Mouse (Mus musculus): ENCODE data around the gene Zic1. TPM values are rescaled to one million over a fixed set of nuclear protein-coding genes. Genes with fewer than 3 reads are reported as not detected.
A peak's percentile ranks its signal among the peaks of the same experiment; 100 is the strongest.

Zic1 gene
- polyA plus RNA-seq (2015; fragmentation: Nextera tagmentation; extraction: Ambion mirVana), result not detected in 2 replicates

DNA sequence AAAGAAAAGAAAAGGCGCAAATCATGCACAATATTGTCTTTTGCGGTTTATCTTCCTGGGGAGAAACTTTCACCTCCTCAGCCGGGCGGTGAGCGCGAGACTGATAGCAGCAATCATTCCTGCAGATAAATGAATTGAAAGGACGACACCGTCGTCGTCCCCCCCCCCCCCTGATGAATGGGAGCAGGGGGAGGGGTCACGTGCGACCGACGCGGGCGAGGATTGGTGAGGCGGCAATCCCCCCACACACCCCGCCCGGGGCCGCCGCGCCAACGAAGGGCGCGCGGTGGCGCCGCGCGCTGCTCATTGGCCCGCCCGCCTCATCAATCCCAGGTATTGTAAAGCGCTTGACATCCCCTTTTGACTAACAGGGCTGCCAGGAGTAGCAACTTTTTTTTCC is at the start of gene Zic1:
Gene Zic1, minus strand, starts transcription at position 147 of the 400 bp plus-strand sequence.
- H3K9ac ChIP-seq (replicated peaks; ENCODE audit: low read length), result no peak within 1 kb of the TSS
- H3K36me3 ChIP-seq (ENCODE audit: insufficient read depth, low read length), result no peaks in the 10 kb centered on the region
- H3K27me3 ChIP-seq (ENCODE audit: insufficient read depth, low read length), result peaks cover 98% of the 10 kb centered on the region
- peaks cover 11% of the 10 kb centered on the region; the same call in 1 of the 2 replicates for H3K4me1 ChIP-seq (ENCODE audit: insufficient read depth, low read length)
- H3K4me2 ChIP-seq (replicated peaks; ENCODE audit: low read depth, low read length), result peak within 1 kb of the TSS; percentile 34
- H3K9me3 ChIP-seq (ENCODE audit: low read length), result no peaks in the 10 kb centered on the region
- H3K27ac ChIP-seq (ENCODE audit: low read length), result no peak within 1 kb of the TSS
- ATAC-seq (ENCODE audit: low FRiP score, low TSS enrichment), result no peak
- WGBS, result under 1% methylated on average over 30 of the region's 33 CpGs
- peak within 1 kb of the TSS; percentile 34 for H3K4me3 ChIP-seq (ENCODE audit: low read length)

DNA sequence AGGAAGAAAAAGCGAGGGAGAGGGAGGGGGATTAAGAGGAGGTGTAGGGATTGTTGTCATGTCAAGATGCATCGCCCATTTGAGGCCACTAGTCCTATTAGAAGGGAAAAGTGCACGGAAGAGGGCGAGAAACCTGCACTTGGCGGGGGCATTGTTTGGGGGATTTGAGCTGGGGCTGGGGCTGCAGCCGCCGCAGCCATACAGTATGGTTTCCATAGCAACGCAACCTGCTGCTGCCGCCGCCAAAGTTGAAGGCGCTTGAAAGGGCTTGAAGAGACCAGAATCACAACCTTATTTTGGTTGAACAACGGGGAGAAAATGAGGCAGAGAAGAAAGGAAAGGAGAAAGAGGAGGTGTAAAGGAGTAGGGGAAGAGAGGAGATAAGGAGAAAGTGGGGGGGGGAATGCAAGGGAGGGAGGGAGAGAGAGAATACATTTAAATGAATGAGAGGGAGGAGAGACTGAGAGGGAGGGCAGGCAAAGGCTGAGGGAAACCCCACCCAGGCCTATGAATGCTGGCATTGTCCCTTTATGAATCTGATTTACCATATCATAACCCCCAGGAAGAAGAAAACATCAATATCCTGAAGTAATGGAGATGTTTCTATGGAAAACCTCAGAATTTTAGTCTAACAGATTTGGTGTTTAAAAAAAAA is 48.5 kb upstream of the Zic1 start:
- peaks cover 80% of the 10 kb centered on the region for H3K27me3 ChIP-seq (ENCODE audit: insufficient read depth, low read length)

DNA sequence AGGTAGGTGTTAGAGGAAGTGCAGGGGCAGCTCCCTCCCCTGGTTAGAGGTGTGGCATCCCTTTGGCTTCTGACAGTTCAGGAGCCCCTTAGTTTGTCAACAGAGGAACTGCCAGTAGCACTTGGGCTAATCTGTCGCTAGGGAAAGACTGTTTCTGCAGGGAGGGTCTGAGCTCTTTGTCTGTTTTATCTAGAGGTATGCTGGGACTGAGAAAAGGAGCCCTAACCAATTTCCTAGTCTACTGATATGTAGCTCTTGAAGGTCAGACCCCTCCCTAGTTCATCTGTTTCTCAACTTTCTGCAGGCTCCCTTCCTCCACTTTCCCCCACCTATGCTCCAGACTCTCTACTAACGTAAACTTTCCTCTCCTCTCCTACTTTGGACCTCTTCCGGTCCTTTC is 44.2 kb upstream of the Zic1 start:
- WGBS, result 0% methylated on average over 3 of the region's 3 CpGs

More for the DNA sequence above, 48.5 kb upstream of the Zic1 start:
- Histone ChIP-seq H3K4me2 (replicated peaks; ENCODE audit: low read depth, low read length) (no peak overlapping the region), H3K9ac (replicated peaks; ENCODE audit: low read length) (no peak overlapping the region), H3K36me3 (ENCODE audit: insufficient read depth, low read length) (no peaks in the 10 kb centered on the region), H3K9me3 (ENCODE audit: low read length) (0 out of 2 replicates have a peak, but pooled peaks cover 3% of the 10 kb centered on the region), H3K27ac (ENCODE audit: low read length) (no peak overlapping the region), H3K4me3 (ENCODE audit: low read length) (no peak overlapping the region), H3K4me1 (ENCODE audit: insufficient read depth, low read length) (no peaks in the 10 kb centered on the region)
- WGBS, result 2% methylated on average over 12 of the region's 12 CpGs
- no peak for ATAC-seq (ENCODE audit: low FRiP score, low TSS enrichment)

DNA sequence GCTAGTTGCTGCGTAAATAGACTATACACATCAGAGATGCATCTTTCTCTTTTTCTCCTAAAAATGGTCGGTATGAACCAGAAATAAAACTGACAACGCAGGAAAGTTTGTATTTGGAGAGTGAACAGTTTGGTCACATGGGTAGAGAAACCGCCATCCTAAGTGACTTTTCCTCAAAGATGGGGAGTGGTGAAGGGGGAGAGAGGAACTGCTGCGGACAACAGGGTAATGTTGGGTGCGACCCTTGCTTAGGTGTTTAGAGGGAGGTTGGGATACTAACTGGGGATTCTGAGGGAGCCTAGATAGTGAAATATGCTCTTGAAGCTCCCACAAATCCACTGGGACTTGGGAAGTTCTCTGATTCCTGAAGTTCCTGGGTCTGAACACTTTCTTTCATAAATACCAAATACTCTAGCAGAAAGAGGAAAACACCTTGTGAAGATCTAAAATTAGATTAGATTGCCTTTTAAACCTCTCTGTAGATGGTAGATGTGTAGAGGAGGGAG is 40.7 kb upstream of the Zic1 start:
- Histone ChIP-seq H3K27me3 (ENCODE audit: insufficient read depth, low read length) (peaks cover 88% of the 10 kb centered on the region), H3K9ac (replicated peaks; ENCODE audit: low read length) (no peak overlapping the region), H3K4me1 (ENCODE audit: insufficient read depth, low read length) (no peaks in the 10 kb centered on the region), H3K4me3 (ENCODE audit: low read length) (no peak overlapping the region), H3K9me3 (ENCODE audit: low read length) (no peaks in the 10 kb centered on the region), H3K36me3 (ENCODE audit: insufficient read depth, low read length) (no peaks in the 10 kb centered on the region), H3K4me2 (replicated peaks; ENCODE audit: low read depth, low read length) (no peak overlapping the region), H3K27ac (ENCODE audit: low read length) (no peak overlapping the region)
- ATAC-seq (ENCODE audit: low FRiP score, low TSS enrichment), result no peak
- WGBS, result 1% methylated on average over 6 of the region's 6 CpGs

More for the DNA sequence above, 44.2 kb upstream of the Zic1 start:
- Histone ChIP-seq H3K27me3 (ENCODE audit: insufficient read depth, low read length) (peaks cover 74% of the 10 kb centered on the region), H3K4me2 (replicated peaks; ENCODE audit: low read depth, low read length) (no peak overlapping the region), H3K4me3 (ENCODE audit: low read length) (no peak overlapping the region), H3K36me3 (ENCODE audit: insufficient read depth, low read length) (no peaks in the 10 kb centered on the region), H3K9ac (replicated peaks; ENCODE audit: low read length) (no peak overlapping the region), H3K27ac (ENCODE audit: low read length) (no peak overlapping the region), H3K9me3 (ENCODE audit: low read length) (0 out of 2 replicates have a peak, but pooled peaks cover 3% of the 10 kb centered on the region), H3K4me1 (ENCODE audit: insufficient read depth, low read length) (no peaks in the 10 kb centered on the region)
- ATAC-seq (ENCODE audit: low FRiP score, low TSS enrichment), result no peak

DNA sequence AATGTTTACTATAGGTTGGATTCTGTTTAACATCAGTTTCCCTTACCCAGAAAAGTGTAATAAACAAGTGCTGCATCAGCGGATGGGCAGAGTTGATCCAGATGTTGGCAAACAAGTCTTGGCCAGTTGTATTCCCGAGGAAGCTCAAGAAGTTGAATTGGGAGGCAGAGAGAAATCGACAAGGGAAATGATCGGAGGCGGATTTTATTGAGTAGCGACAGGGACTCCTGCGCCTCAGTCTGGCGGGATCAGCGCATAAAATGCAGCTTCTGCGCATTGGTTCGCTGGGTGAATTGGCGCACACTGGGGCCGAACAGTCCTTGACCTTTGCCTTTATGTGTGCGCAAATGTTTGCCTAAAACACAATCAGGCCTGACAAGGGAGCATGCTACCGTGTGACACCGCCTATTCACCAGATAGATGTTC is 40.2 kb upstream of the Zic1 start:
- H3K4me1 ChIP-seq (ENCODE audit: insufficient read depth, low read length), result no peaks in the 10 kb centered on the region
- ATAC-seq (ENCODE audit: low FRiP score, low TSS enrichment), result no peak
- H3K27me3 ChIP-seq (ENCODE audit: insufficient read depth, low read length), result peaks cover 89% of the 10 kb centered on the region
- H3K36me3 ChIP-seq (ENCODE audit: insufficient read depth, low read length), result no peaks in the 10 kb centered on the region
- no peak overlapping the region for H3K4me2 ChIP-seq (replicated peaks; ENCODE audit: low read depth, low read length)
- no peaks in the 10 kb centered on the region for H3K9me3 ChIP-seq (ENCODE audit: low read length)
- H3K4me3 ChIP-seq (ENCODE audit: low read length), result no peak overlapping the region
- H3K27ac ChIP-seq (ENCODE audit: low read length), result no peak overlapping the region
- 0% methylated on average over 16 of the region's 16 CpGs for WGBS
- no peak overlapping the region for H3K9ac ChIP-seq (replicated peaks; ENCODE audit: low read length)

DNA sequence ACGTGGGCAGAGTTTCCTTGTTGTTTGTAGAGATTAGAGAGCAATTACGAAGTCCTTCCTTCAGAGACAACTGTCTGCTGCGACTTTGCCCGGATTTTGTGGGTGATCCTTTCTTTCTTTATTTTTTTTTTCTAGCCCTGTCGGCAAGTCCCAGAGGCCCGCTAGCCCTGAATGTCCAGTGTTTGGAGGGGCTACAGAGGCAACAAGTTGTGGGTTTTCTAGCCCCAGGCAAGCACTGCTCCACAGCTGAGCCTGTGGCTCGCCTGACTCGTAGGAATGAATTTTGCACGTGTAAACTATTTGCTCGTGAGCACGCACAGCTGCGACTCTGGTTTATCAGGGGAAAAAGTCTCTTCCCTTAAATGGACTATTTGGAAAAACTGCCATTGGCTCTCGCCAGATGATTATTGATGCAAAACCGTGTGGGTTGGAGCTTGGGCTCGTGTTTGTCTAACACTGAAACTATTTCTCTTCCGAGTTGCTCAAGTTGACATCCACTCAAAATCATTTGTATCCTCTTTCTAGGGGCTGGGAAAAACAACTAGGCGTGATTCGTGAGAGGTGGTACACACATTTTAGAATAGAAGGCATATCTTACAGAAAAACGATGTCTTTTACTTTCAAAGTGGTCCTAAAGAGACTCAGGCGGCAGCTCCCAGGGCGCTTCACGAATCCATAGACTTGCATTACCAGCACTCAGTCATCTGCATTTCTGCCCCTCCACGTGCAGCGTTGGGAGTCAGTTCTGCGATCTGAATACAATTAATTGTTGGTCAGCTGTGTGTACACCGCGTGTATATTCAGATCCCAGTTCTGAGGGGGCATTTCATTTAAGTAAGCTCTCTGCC is 39.5 kb upstream of the Zic1 start:
- no peak overlapping the region for H3K4me3 ChIP-seq (ENCODE audit: low read length)
- peaks cover 89% of the 10 kb centered on the region for H3K27me3 ChIP-seq (ENCODE audit: insufficient read depth, low read length)
- H3K27ac ChIP-seq (ENCODE audit: low read length), result no peak overlapping the region
- no peaks in the 10 kb centered on the region for H3K4me1 ChIP-seq (ENCODE audit: insufficient read depth, low read length)
- under 1% methylated on average over 27 of the region's 27 CpGs for WGBS
- no peak for ATAC-seq (ENCODE audit: low FRiP score, low TSS enrichment)
- no peaks in the 10 kb centered on the region for H3K36me3 ChIP-seq (ENCODE audit: insufficient read depth, low read length)
- H3K9me3 ChIP-seq (ENCODE audit: low read length), result no peaks in the 10 kb centered on the region
- H3K4me2 ChIP-seq (replicated peaks; ENCODE audit: low read depth, low read length), result no peak overlapping the region
- H3K9ac ChIP-seq (replicated peaks; ENCODE audit: low read length), result no peak overlapping the region

DNA sequence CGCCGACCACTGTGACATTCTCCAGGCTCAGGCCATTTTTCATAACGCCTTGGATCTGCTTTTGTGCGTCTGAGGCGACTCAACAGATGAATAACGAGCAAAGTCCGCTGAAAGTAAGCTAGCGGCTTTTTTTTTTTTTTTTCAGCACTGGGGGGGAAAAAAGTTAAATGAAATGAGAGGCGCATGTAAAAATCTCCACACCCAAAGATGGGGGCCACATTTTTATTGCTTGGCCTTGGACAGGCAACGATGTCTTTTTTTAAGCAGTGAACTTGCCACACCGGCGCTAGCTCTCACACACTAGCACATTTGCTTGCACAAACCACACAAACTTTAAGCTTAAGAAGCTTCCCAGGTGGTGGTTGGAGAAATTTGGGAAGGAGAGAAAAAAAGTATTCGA is 38.6 kb upstream of the Zic1 start:
- H3K4me2 ChIP-seq (replicated peaks; ENCODE audit: low read depth, low read length), result no peak overlapping the region
- 2% methylated on average over 13 of the region's 13 CpGs for WGBS
- H3K4me3 ChIP-seq (ENCODE audit: low read length), result no peak overlapping the region
- no peak overlapping the region for H3K9ac ChIP-seq (replicated peaks; ENCODE audit: low read length)
- no peak for ATAC-seq (ENCODE audit: low FRiP score, low TSS enrichment)
- H3K36me3 ChIP-seq (ENCODE audit: insufficient read depth, low read length), result no peaks in the 10 kb centered on the region
- H3K27ac ChIP-seq (ENCODE audit: low read length), result no peak overlapping the region
- H3K9me3 ChIP-seq (ENCODE audit: low read length), result no peaks in the 10 kb centered on the region
- no peaks in the 10 kb centered on the region for H3K4me1 ChIP-seq (ENCODE audit: insufficient read depth, low read length)
- peaks cover 89% of the 10 kb centered on the region for H3K27me3 ChIP-seq (ENCODE audit: insufficient read depth, low read length)

DNA sequence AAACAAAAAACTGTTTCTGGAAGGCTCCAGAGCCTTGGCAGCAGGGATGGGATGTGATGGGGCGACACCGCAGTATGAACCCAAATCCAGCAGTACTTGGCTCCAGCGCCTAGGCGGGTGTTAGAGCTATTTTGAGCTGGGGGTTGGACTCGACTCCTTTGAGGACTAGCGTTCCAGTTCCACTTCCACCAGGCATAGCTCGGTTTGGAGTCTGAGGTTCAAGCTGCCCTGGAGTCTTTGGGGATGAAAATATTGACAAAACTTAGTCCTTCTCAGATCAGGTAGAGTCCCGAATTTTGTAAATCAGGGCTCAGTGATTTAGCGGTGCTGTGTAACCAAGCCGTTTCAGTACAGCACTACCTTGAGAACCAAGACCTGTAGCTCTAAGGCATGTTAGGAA is 35.9 kb upstream of the Zic1 start:
- H3K4me2 ChIP-seq (replicated peaks; ENCODE audit: low read depth, low read length), result no peak overlapping the region
- H3K36me3 ChIP-seq (ENCODE audit: insufficient read depth, low read length), result no peaks in the 10 kb centered on the region
- no peaks in the 10 kb centered on the region for H3K9me3 ChIP-seq (ENCODE audit: low read length)
- no peak overlapping the region for H3K4me3 ChIP-seq (ENCODE audit: low read length)
- ATAC-seq (ENCODE audit: low FRiP score, low TSS enrichment), result no peak
- H3K27me3 ChIP-seq (ENCODE audit: insufficient read depth, low read length), result peaks cover 97% of the 10 kb centered on the region
- H3K9ac ChIP-seq (replicated peaks; ENCODE audit: low read length), result no peak overlapping the region
- under 1% methylated on average over 10 of the region's 10 CpGs for WGBS
- no peak overlapping the region for H3K27ac ChIP-seq (ENCODE audit: low read length)
- H3K4me1 ChIP-seq (ENCODE audit: insufficient read depth, low read length), result no peaks in the 10 kb centered on the region

DNA sequence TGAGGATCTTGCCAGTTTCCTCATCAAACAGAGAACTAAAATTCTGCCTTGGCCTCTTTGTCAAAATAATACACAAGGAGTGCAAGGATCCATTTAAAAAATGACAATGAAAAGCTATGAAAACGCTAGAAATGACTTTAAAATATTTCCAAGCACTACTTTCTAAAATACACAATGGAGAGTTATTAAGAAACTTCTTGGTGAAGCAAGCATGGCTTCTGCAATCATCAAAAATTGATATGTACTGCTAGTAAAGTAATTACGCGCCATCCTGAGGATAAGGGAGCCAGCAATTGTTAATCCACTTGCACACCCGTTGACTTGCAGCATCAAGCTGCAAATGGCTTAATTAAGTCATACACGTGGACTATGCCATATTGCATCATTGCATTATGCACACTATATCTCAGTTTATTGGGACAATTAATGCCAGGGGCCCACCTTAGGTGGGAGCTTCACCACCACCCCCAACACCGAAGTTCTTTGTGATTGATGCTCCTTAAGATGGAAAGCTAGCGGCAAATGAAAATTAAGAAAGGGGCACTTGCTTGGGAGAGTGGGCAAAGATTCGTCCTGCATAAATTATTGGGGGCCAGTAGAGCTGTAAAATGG is 35.0 kb upstream of the Zic1 start:
- no peak for ATAC-seq (ENCODE audit: low FRiP score, low TSS enrichment)
- Histone ChIP-seq H3K4me2 (replicated peaks; ENCODE audit: low read depth, low read length) (no peak overlapping the region), H3K9ac (replicated peaks; ENCODE audit: low read length) (no peak overlapping the region), H3K4me3 (ENCODE audit: low read length) (no peak overlapping the region), H3K27me3 (ENCODE audit: insufficient read depth, low read length) (peaks cover 97% of the 10 kb centered on the region), H3K36me3 (ENCODE audit: insufficient read depth, low read length) (no peaks in the 10 kb centered on the region), H3K9me3 (ENCODE audit: low read length) (no peaks in the 10 kb centered on the region), H3K4me1 (ENCODE audit: insufficient read depth, low read length) (no peaks in the 10 kb centered on the region), H3K27ac (ENCODE audit: low read length) (no peak overlapping the region)
- 3% methylated on average over 8 of the region's 8 CpGs for WGBS

Measured in kidney, embryonic 16.5 days (tissue).